Mouse (Mus musculus): ENCODE data around the gene Ap1m2. TPM values are rescaled to one million over a fixed set of nuclear protein-coding genes. Genes with fewer than 3 reads are reported as not detected.
A peak's percentile ranks its signal among the peaks of the same experiment; 100 is the strongest.
"Not testable (repeated sequence)": the region's sequence is repeated elsewhere in the genome, so short reads cannot be mapped to it uniquely, and the experiment has no call there.

Gene Ap1m2
- total RNA-seq, 1 experiment = 9.8 TPM

DNA sequence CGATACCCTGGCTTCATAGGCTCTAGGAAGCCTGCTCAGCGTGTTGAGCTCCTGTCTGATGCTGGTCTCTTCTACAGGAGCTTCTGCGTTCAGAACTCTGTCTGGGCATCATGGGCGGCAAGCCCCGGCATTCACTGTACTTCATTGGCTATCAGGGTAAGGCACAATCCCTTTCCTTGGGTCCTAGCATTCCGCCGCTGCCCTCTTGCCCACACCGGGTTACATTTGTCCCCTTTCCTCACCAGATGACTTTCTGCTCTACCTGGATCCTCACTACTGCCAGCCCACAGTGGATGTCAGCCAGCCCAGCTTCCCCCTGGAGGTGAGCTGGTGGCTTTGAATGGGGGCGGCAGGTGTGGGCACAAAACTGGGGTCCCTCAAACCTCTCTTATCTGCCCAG is 39.7 kb downstream of the Ap1m2 start:
- DNase-seq (ENCODE audit: low read depth, low spot score) = no peak
- Histone ChIP-seq H3K9me3 (ENCODE audit: control insufficient read depth, insufficient read depth, low read depth, low read length) (no peaks in the 10 kb centered on the region), H3K4me1 (ENCODE audit: control insufficient read depth in 2 of 2, insufficient read depth in 2 of 2, low read length in 2 of 2, poor library complexity in 1 of 2) (0 out of 4 replicates have a peak, but pooled peaks cover 0 to 2% of the 10 kb centered on the region in 2 experiments), H3K4me3 (ENCODE audit: insufficient read depth in 1 of 2, low read depth in 1 of 2, low read length in 2 of 2, poor library complexity in 1 of 2, severe bottlenecking in 1 of 2) (no peak overlapping the region), H3K9ac (ENCODE audit: insufficient read depth, low read depth, low read length, poor library complexity, severe bottlenecking) (no peak overlapping the region), H3K36me3 (ENCODE audit: control insufficient read depth, insufficient read depth, low read length, poor library complexity, severe bottlenecking) (peaks cover 81% of the 10 kb centered on the region), H3K27ac (ENCODE audit: insufficient read depth, low read depth, low read length, poor library complexity, severe bottlenecking) (no peak overlapping the region)
- in situ Hi-C loops (cut with MboI; ENCODE audit: low sequenced_read_pairs in 2 of 2, unreplicated experiment in 2 of 2) = no loop called here
- TF ChIP-seq ZNF384 (IDR thresholded peaks at IDR 0.05; ENCODE audit: low read depth, low read length) = no peak
- no peak for TF ChIP-seq HCFC1 (IDR thresholded peaks at IDR 0.05; ENCODE audit: borderline replicate concordance, insufficient read depth, low read length)
- TF ChIP-seq MAFK (IDR thresholded peaks at IDR 0.05; ENCODE audit: insufficient read depth, low read depth, low read length) = no peak
- no peak for TF ChIP-seq CHD2 (IDR thresholded peaks at IDR 0.05; ENCODE audit: low read depth, low read length)

DNA sequence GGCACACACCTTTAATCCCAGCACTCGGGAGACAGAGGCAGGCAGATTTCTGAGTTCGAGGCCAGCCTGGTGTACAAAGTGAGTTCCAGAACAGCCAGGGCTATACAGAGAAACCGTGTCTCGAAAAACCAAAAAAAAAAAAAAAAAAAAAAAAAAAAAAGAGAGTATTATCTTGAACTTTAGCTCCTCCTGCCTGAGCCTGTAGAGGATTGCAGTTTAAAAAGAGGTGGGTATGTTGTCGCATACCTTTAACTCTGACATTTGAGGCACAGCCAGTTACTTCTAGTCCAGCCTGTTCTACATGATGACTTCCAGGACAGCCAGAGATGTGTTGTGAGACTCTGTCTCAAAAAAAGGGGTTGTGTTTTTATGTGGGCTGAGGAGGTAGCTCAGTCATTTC is 42.5 kb downstream of the Ap1m2 start:
- H3K36me3 ChIP-seq (ENCODE audit: control insufficient read depth, insufficient read depth, low read length, poor library complexity, severe bottlenecking) = peaks cover 59% of the 10 kb centered on the region
- not testable (repeated sequence) for H3K4me3 ChIP-seq (ENCODE audit: insufficient read depth in 1 of 2, low read depth in 1 of 2, low read length in 2 of 2, poor library complexity in 1 of 2, severe bottlenecking in 1 of 2)
- TF ChIP-seq ZNF384 (IDR thresholded peaks at IDR 0.05; ENCODE audit: low read depth, low read length) = 0 out of 2 replicates have a peak, but pooled peaks have one; percentile 37

DNA sequence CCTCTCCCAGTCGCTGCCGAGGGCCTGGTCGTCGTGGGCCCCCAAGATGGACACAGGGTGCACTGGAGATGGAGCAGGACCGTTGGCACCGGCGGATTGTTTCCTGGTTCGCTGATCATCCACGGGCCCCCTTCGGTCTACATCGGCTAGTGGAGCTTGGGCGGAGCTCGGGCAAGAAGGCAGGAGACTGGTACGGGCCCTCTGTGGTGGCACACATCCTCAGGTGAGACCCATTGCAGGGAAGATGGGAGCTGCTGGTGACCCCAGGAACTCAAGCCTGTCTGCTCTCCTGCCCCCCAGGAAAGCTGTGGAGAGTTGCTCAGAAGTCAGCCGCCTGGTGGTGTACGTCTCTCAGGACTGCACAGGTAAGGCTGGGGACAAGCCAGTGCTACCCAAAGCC is 43.8 kb downstream of the Ap1m2 start:
- Histone ChIP-seq H3K4me1 (ENCODE audit: control insufficient read depth in 2 of 2, insufficient read depth in 2 of 2, low read length in 2 of 2, poor library complexity in 1 of 2) (peaks cover 2 to 4% of the 10 kb centered on the region in 2 experiments; a peak in 2 of 4 replicates), H3K27ac (ENCODE audit: insufficient read depth, low read depth, low read length, poor library complexity, severe bottlenecking) (no peak overlapping the region), H3K9ac (ENCODE audit: insufficient read depth, low read depth, low read length, poor library complexity, severe bottlenecking) (no peak overlapping the region), H3K36me3 (ENCODE audit: control insufficient read depth, insufficient read depth, low read length, poor library complexity, severe bottlenecking) (peaks cover 47% of the 10 kb centered on the region), H3K4me3 (ENCODE audit: insufficient read depth in 1 of 2, low read depth in 1 of 2, low read length in 2 of 2, poor library complexity in 1 of 2, severe bottlenecking in 1 of 2) (no peak overlapping the region), H3K9me3 (ENCODE audit: control insufficient read depth, insufficient read depth, low read depth, low read length) (no peaks in the 10 kb centered on the region)
- TF ChIP-seq HCFC1 (IDR thresholded peaks at IDR 0.05; ENCODE audit: borderline replicate concordance, insufficient read depth, low read length) (no peak), ZNF384 (IDR thresholded peaks at IDR 0.05; ENCODE audit: low read depth, low read length) (no peak), CHD2 (IDR thresholded peaks at IDR 0.05; ENCODE audit: low read depth, low read length) (no peak), MAFK (IDR thresholded peaks at IDR 0.05; ENCODE audit: insufficient read depth, low read depth, low read length) (no peak), ZC3H11A (IDR thresholded peaks at IDR 0.05; ENCODE audit: borderline replicate concordance, low read depth, low read length) (no peak)
- no peak for DNase-seq (ENCODE audit: low read depth, low spot score)
- in situ Hi-C loops (cut with MboI; ENCODE audit: low sequenced_read_pairs in 2 of 2, unreplicated experiment in 2 of 2) = no loop called here

More for the DNA sequence above, 42.5 kb downstream of the Ap1m2 start:
- H3K4me1 ChIP-seq (ENCODE audit: control insufficient read depth in 2 of 2, insufficient read depth in 2 of 2, low read length in 2 of 2, poor library complexity in 1 of 2); H3K9me3 ChIP-seq (ENCODE audit: control insufficient read depth, insufficient read depth, low read depth, low read length); H3K9ac ChIP-seq (ENCODE audit: insufficient read depth, low read depth, low read length, poor library complexity, severe bottlenecking); in situ Hi-C loops (cut with MboI; ENCODE audit: low sequenced_read_pairs in 2 of 2, unreplicated experiment in 2 of 2); DNase-seq (ENCODE audit: low read depth, low spot score); H3K27ac ChIP-seq (ENCODE audit: insufficient read depth, low read depth, low read length, poor library complexity, severe bottlenecking): not testable (repeated sequence)

GRCm38 (mm10) chr9:21266889-21267288 is 45.2 kb downstream of the Ap1m2 start:
- Histone ChIP-seq H3K9me3 (ENCODE audit: control insufficient read depth, insufficient read depth, low read depth, low read length) (no peaks in the 10 kb centered on the region), H3K4me3 (ENCODE audit: insufficient read depth in 1 of 2, low read depth in 1 of 2, low read length in 2 of 2, poor library complexity in 1 of 2, severe bottlenecking in 1 of 2) (no peak overlapping the region), H3K36me3 (ENCODE audit: control insufficient read depth, insufficient read depth, low read length, poor library complexity, severe bottlenecking) (peaks cover 32% of the 10 kb centered on the region), H3K9ac (ENCODE audit: insufficient read depth, low read depth, low read length, poor library complexity, severe bottlenecking) (0 out of 2 replicates have a peak overlapping the region, but pooled peaks have one; percentile 10), H3K4me1 (ENCODE audit: control insufficient read depth in 2 of 2, insufficient read depth in 2 of 2, low read length in 2 of 2, poor library complexity in 1 of 2) (peaks cover 3 to 4% of the 10 kb centered on the region in 2 experiments; a peak in 3 of 4 replicates), H3K27ac (ENCODE audit: insufficient read depth, low read depth, low read length, poor library complexity, severe bottlenecking) (no peak overlapping the region)
- TF ChIP-seq ZC3H11A (IDR thresholded peaks at IDR 0.05; ENCODE audit: borderline replicate concordance, low read depth, low read length) (no peak), ZNF384 (IDR thresholded peaks at IDR 0.05; ENCODE audit: low read depth, low read length) (no peak), MAFK (IDR thresholded peaks at IDR 0.05; ENCODE audit: insufficient read depth, low read depth, low read length) (no peak), CHD2 (IDR thresholded peaks at IDR 0.05; ENCODE audit: low read depth, low read length) (no peak), HCFC1 (IDR thresholded peaks at IDR 0.05; ENCODE audit: borderline replicate concordance, insufficient read depth, low read length) (no peak)
- no peak for DNase-seq (ENCODE audit: low read depth, low spot score)
- in situ Hi-C loops (cut with MboI; ENCODE audit: low sequenced_read_pairs in 2 of 2, unreplicated experiment in 2 of 2) = no loop called here

DNA sequence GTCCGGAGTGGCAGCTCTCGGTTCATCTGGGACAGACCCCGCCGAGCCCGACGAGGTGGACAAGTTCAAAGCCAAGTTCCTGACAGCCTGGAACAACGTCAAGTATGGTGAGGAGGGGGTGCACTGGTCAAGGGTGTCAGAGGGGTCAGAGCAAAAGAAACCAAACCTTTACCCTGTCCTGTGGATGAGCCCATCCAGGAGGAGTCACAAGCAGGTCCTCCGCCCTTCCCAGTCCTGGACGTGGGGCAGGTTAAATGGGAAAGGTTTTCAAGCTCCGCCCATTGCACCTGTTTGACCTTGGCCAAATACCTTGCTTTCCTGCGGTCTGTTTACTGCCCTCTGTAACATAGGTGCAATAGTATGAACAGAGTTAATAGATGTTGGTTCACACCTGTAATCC is 46.5 kb downstream of the Ap1m2 start:
- Histone ChIP-seq H3K9me3 (ENCODE audit: control insufficient read depth, insufficient read depth, low read depth, low read length) (no peaks in the 10 kb centered on the region), H3K4me1 (ENCODE audit: control insufficient read depth in 2 of 2, insufficient read depth in 2 of 2, low read length in 2 of 2, poor library complexity in 1 of 2) (peaks cover 6 to 8% of the 10 kb centered on the region in 2 experiments; a peak in 3 of 4 replicates), H3K4me3 (ENCODE audit: insufficient read depth in 1 of 2, low read depth in 1 of 2, low read length in 2 of 2, poor library complexity in 1 of 2, severe bottlenecking in 1 of 2) (peak overlapping the region; percentile 86 to 97), H3K9ac (ENCODE audit: insufficient read depth, low read depth, low read length, poor library complexity, severe bottlenecking) (peak overlapping the region; percentile 88), H3K36me3 (ENCODE audit: control insufficient read depth, insufficient read depth, low read length, poor library complexity, severe bottlenecking) (peaks cover 21% of the 10 kb centered on the region), H3K27ac (ENCODE audit: insufficient read depth, low read depth, low read length, poor library complexity, severe bottlenecking) (no peak overlapping the region)
- in situ Hi-C loops (cut with MboI; ENCODE audit: low sequenced_read_pairs in 2 of 2, unreplicated experiment in 2 of 2) = no loop called here
- no peak for TF ChIP-seq ZC3H11A (IDR thresholded peaks at IDR 0.05; ENCODE audit: borderline replicate concordance, low read depth, low read length)
- no peak for TF ChIP-seq HCFC1 (IDR thresholded peaks at IDR 0.05; ENCODE audit: borderline replicate concordance, insufficient read depth, low read length)
- TF ChIP-seq ZNF384 (IDR thresholded peaks at IDR 0.05; ENCODE audit: low read depth, low read length) = no peak
- DNase-seq (ENCODE audit: low read depth, low spot score) = no peak
